Mouse (Mus musculus): ENCODE measurements around the gene Hyls1.

- no peak for TF ChIP-seq CTCF (IDR thresholded peaks at IDR 0.05)
- no peak for TF ChIP-seq EP300 (IDR thresholded peaks at IDR 0.05)
Measured at GRCm38 (mm10) chr9:35522821-35523515, 47.2 kb downstream of the Hyls1 start.
